Mouse (Mus musculus) olfactory bulb, adult 2 months (tissue): Measurements from ENCODE around the gene Nhsl1.

ENCODE experiments used
- CTCF ChIP-seq: fragments of 200-500 bp; IDR thresholded peaks from 2 replicates; pipeline ENCODE4 v1.5.1; 2012; ENCODE audit warnings: low read depth, mild to moderate bottlenecking, low read length, moderate library complexity; ENCODE audit not compliant: insufficient read depth
- POLR2A ChIP-seq: fragments of 200-500 bp; IDR thresholded peaks from 2 replicates; pipeline ENCODE4 v1.6.1; 2012; ENCODE audit warnings: mild to moderate bottlenecking, low read depth, low read length, moderate library complexity; ENCODE audit not compliant: insufficient read depth

DNA sequence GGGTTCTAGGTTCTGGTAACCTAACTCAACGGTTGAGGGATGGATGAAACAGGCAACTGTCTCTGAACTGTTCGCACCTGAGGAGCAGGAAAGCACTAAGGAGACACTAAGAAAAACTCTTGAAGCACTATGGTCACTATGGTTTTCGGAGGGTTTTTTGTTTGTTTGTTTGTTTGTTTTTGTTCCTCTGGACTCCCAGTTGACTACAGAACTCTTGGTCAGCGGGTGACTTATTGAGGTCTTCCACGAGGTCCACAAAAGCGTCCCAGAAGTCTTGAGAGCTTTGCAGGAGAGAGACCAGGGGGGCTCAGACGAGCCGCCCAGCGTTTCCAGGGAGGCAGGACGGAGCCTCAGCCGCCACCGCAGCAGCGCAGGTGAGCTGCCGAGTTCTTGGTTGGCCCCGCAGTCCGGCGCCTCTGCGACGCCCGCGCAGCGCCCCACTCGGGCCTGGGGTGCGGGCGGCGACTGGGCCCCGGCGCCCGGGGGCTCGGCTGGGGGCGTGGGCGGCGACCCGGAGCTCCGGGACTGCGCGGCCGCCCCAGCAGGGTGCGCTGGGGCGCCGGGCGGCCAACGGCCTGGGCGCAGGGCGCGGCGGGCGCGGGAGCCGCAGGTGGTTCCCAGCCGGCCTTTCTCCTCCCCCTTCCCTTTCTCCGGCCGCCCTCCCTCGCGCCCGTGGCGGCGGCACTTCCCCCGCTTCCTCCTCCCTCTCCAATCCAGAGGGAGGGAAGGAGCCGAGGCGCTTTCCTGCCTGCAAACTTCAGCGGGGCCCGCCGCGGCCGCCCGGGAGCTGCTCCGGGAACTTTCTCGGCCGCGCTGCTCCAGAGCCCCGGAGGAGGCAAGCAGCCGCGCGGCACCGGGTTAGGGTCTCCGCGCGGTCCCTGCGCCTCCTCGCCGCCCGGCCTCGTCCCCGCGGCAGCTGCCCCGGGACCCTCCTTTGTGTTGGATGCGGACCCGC, 547 bp upstream of the Nhsl1 start:
- TF ChIP-seq CTCF (no peak), POLR2A (no peak)
